Mouse (Mus musculus) NIH3T3 (cell line): ENCODE data around the gene Nme7.

Source experiments
- DNase-seq: peaks from one replicate; pipeline ENCODE4 v3.0.0-alpha.2; 2012; ENCODE audit warnings: low read depth

Gene Nme7

GRCm38 (mm10) chr1:164459127-164459905 is 155.4 kb downstream of the Nme7 start:
- no peak for DNase-seq

GRCm38 (mm10) chr1:164460921-164461697 is 157.2 kb downstream of the Nme7 start:
- DNase-seq: no peak

- peak; percentile 89 for DNase-seq
These were observed 157.8 kb downstream of the Nme7 start for GRCm38 (mm10) chr1:164461726-164462125.

GRCm38 (mm10) chr1:164467406-164467805 is 163.5 kb downstream of the Nme7 start:
- no peak for DNase-seq

- DNase-seq: no peak
These were observed 164.4 kb downstream of the Nme7 start for GRCm38 (mm10) chr1:164468329-164468728.

- no peak for DNase-seq
These were observed 167.1 kb downstream of the Nme7 start for GRCm38 (mm10) chr1:164470985-164471384.

- DNase-seq: no peak
These were observed 167.7 kb downstream of the Nme7 start for GRCm38 (mm10) chr1:164471632-164472031.

GRCm38 (mm10) chr1:164473398-164473797 is 169.5 kb downstream of the Nme7 start:
- no peak for DNase-seq

- no peak for DNase-seq
These were observed 170.4 kb downstream of the Nme7 start for GRCm38 (mm10) chr1:164474310-164474709.

- no peak for DNase-seq
These were observed 171.0 kb downstream of the Nme7 start for GRCm38 (mm10) chr1:164474778-164475511.

- no peak for DNase-seq
These were observed 172.0 kb downstream of the Nme7 start for GRCm38 (mm10) chr1:164475895-164476294.

- DNase-seq: no peak
These were observed 177.1 kb downstream of the Nme7 start for GRCm38 (mm10) chr1:164480755-164481644.

GRCm38 (mm10) chr1:164481645-164482354 is 177.9 kb downstream of the Nme7 start:
- peak; percentile 62 for DNase-seq

- no peak for DNase-seq
These were observed 178.9 kb downstream of the Nme7 start for GRCm38 (mm10) chr1:164482833-164483232.

GRCm38 (mm10) chr1:164483728-164484127 is 179.8 kb downstream of the Nme7 start:
- DNase-seq: no peak
